Mouse (Mus musculus) heart, adult 18-20 months (tissue): ENCODE measurements at regions not wholly inside any gene's neighbourhood (a gene's known extent, or its start where the extent isn't known, plus 50 kb on each side); places are given as distances from the start of the nearest gene placed in this dataset.

Experiments
- DNase-seq, 2 experiments: peaks; one replicate each; pipeline ENCODE4 v3.0.0; 2021 to 2022; ENCODE audit warnings: mixed read lengths in 1 of 2

- DNase-seq, result no peak
Observed at GRCm38 (mm10) chr8:23314275-23315123, 903.3 kb downstream of the Mrps31 start.

- DNase-seq, result no peak
Observed at GRCm38 (mm10) chr8:23319556-23319955, 908.4 kb downstream of the Mrps31 start.

- no peak for DNase-seq
Observed at GRCm38 (mm10) chr8:23321166-23321565, 910.0 kb downstream of the Mrps31 start.

- DNase-seq, result no peak
Observed at GRCm38 (mm10) chr8:23327283-23327682, 916.1 kb downstream of the Mrps31 start.

GRCm38 (mm10) chr8:23344161-23344560 is 933.0 kb downstream of the Mrps31 start:
- peak; percentile 12 to 66 for DNase-seq

- DNase-seq, result no peak
Observed at GRCm38 (mm10) chr8:23351367-23351930, 940.3 kb downstream of the Mrps31 start.

GRCm38 (mm10) chr8:23352259-23353106 is 941.3 kb downstream of the Mrps31 start:
- peak in 1 of 2 experiments; percentile 7 for DNase-seq

- DNase-seq, result no peak
Observed at GRCm38 (mm10) chr8:23360061-23360622, 949.0 kb downstream of the Mrps31 start.

GRCm38 (mm10) chr8:23360850-23361274 is 949.7 kb downstream of the Mrps31 start:
- DNase-seq, result no peak
